Mouse (Mus musculus) adrenal gland, postnatal 10 days (tissue): Measurements from ENCODE around the gene Zkscan1. TPM values are rescaled to one million over a fixed set of nuclear protein-coding genes. Genes with fewer than 3 reads are reported as not detected.

Experiments used
- DNase-seq: peaks from one replicate; pipeline ENCODE4 v3.0.0; 2021; ENCODE audit warnings: mixed read lengths
- total RNA-seq, 2 experiments: library from RNA; stranded (reverse); gene quantifications; 2 replicates each; pipeline ENCODE4 v1.2.3; 2021

Zkscan1 gene
- total RNA-seq, 2 experiments from 2014 or later = 29.2 to 33.8 TPM

GRCm38 (mm10) chr5:138117199-138118015, 32.5 kb downstream of the Zkscan1 start:
- no peak for DNase-seq

GRCm38 (mm10) chr5:138118041-138118440, 33.2 kb downstream of the Zkscan1 start:
- DNase-seq = no peak

GRCm38 (mm10) chr5:138132425-138133064, 47.7 kb downstream of the Zkscan1 start:
- DNase-seq = no peak

GRCm38 (mm10) chr5:138137257-138137656, 52.4 kb downstream of the Zkscan1 start:
- no peak for DNase-seq

GRCm38 (mm10) chr5:138137935-138138549, 53.2 kb downstream of the Zkscan1 start:
- DNase-seq = peak; percentile 58

- DNase-seq = no peak
Observed at GRCm38 (mm10) chr5:138138585-138138984, 53.7 kb downstream of the Zkscan1 start.

GRCm38 (mm10) chr5:138154390-138154789, 69.5 kb downstream of the Zkscan1 start:
- no peak for DNase-seq

- DNase-seq = peak; percentile 89
Observed at GRCm38 (mm10) chr5:138155443-138155976, 70.6 kb downstream of the Zkscan1 start, which contains the start of gene Zfp113. Gene Zfp113, minus strand, starts transcription at chr5:138155744.

Other genes with a start within 250 kb of the Zkscan1 start
- gene Pilra, start 248.8 kb upstream of the Zkscan1 start, total RNA-seq = 1 to 10 TPM; 1.6 to 2.8 TPM
- gene Pilrb1, start 227.0 kb upstream of the Zkscan1 start, total RNA-seq = 1 to 10 TPM; 1.5 to 2.1 TPM
- 1 to 10 TPM; 2.0 to 2.2 TPM for gene Pilrb2, start 213.3 kb upstream of the Zkscan1 start, total RNA-seq
- 1 to 10 TPM; 3.0 to 8.2 TPM for gene Cyp3a13, start 163.5 kb upstream of the Zkscan1 start, total RNA-seq
- 1 to 10 TPM; 1.2 to 2.2 TPM for gene Gjc3, start 122.0 kb upstream of the Zkscan1 start, total RNA-seq
- gene Azgp1, start 103.6 kb upstream of the Zkscan1 start, total RNA-seq = 100 to 1,000 TPM in 1 of 2 experiments, 10 to 100 TPM in 1; 48.9 to 125 TPM
- gene Smok3a, start 63.8 kb upstream of the Zkscan1 start, total RNA-seq = not detected
- not detected for gene Smok3b, start 63.7 kb upstream of the Zkscan1 start, total RNA-seq
- gene Smok3c, start 31.9 kb upstream of the Zkscan1 start, total RNA-seq = not detected
- gene Zscan21, start 31.8 kb downstream of the Zkscan1 start, total RNA-seq = 10 to 100 TPM; 17.3 to 19.4 TPM
- 10 to 100 TPM; 10.6 to 14.3 TPM for gene Zfp113, start 70.7 kb downstream of the Zkscan1 start, total RNA-seq
- 100 to 1,000 TPM; 151 to 155 TPM for gene Cops6, start 76.0 kb downstream of the Zkscan1 start, total RNA-seq
- 10 to 100 TPM; 19.7 to 31.9 TPM for gene Ap4m1, start 86.9 kb downstream of the Zkscan1 start, total RNA-seq
- 10 to 100 TPM; 52.6 to 68.5 TPM for gene Mcm7, start 87.3 kb downstream of the Zkscan1 start, total RNA-seq
- 10 to 100 TPM; 30.4 to 33.3 TPM for gene Taf6, start 102.4 kb downstream of the Zkscan1 start, total RNA-seq
- 10 to 100 TPM; 19.1 to 20.1 TPM for gene Cnpy4, start 102.4 kb downstream of the Zkscan1 start, total RNA-seq
- gene Mblac1, start 109.2 kb downstream of the Zkscan1 start, total RNA-seq = 1 to 10 TPM; 8.1 to 9.4 TPM
- under 1 TPM; 0.51 to 0.96 TPM for gene Nxpe5, start 140.8 kb downstream of the Zkscan1 start, total RNA-seq
- gene Lamtor4, start 170.4 kb downstream of the Zkscan1 start, total RNA-seq = 10 to 100 TPM; 67.1 to 74.8 TPM
- 10 to 100 TPM; 17.1 to 20.6 TPM for gene BC037034, start 178.9 kb downstream of the Zkscan1 start, total RNA-seq
- under 1 TPM; 0.15 to 0.54 TPM for gene Gal3st4, start 187.8 kb downstream of the Zkscan1 start, total RNA-seq
- gene Gm43720, start 194.9 kb downstream of the Zkscan1 start, total RNA-seq = under 1 TPM in 1 of 2 experiments, not detected in 1; 0.03 TPM
- 1 to 10 TPM in 1 of 2 experiments, under 1 TPM in 1; 0.96 to 2.0 TPM for gene Gpc2, start 194.9 kb downstream of the Zkscan1 start, total RNA-seq
- gene Stag3, start 195.2 kb downstream of the Zkscan1 start, total RNA-seq = under 1 TPM; 0.30 to 0.39 TPM